Mouse (Mus musculus) hindbrain, postnatal 0 days (tissue): ENCODE data around the gene Zswim3. TPM values are rescaled to one million over a fixed set of nuclear protein-coding genes. Genes with fewer than 3 reads are reported as not detected.

Experiments used
- ATAC-seq: fragments of 200-750 bp; cut with Nextera tagmentation; 2 replicates; pipeline ENCODE4 v1.8.0; 2017; ENCODE audit warnings: mild to moderate bottlenecking, moderate TSS enrichment, moderate library complexity
- DNase-seq: peaks from one replicate; pipeline ENCODE4 v3.0.0-alpha.2; 2015; ENCODE audit warnings: low spot score
- H3K27ac ChIP-seq: fragments of 300-500 bp; sonication (generic); 2 replicates; pipeline ENCODE4 v1.5.1; 2014; ENCODE audit warnings: mild to moderate bottlenecking
- H3K27me3 ChIP-seq: fragments of 300-500 bp; sonication (generic); 2 replicates; pipeline ENCODE4 v1.6.1; 2014; ENCODE audit warnings: low read length, mixed read lengths; ENCODE audit not compliant: insufficient read depth
- H3K36me3 ChIP-seq: fragments of 300-500 bp; sonication (generic); 2 replicates; pipeline ENCODE4 v1.6.1; 2014; ENCODE audit warnings: low read length, mixed read lengths; ENCODE audit not compliant: insufficient read depth
- H3K4me1 ChIP-seq: fragments of 300-500 bp; sonication (generic); 2 replicates; pipeline ENCODE4 v1.6.1; 2014; ENCODE audit warnings: antibody characterized with exemption, low read length, mixed read lengths; ENCODE audit not compliant: insufficient read depth
- H3K4me2 ChIP-seq: fragments of 300-500 bp; sonication (generic); 2 replicates; pipeline ENCODE4 v1.6.1; 2014; ENCODE audit warnings: low read depth, mild to moderate bottlenecking, low read length, moderate library complexity, mixed read lengths
- H3K4me3 ChIP-seq: fragments of 300-500 bp; sonication (generic); 2 replicates; pipeline ENCODE4 v1.5.1; 2014; ENCODE audit warnings: low read length
- H3K9ac ChIP-seq: fragments of 300-500 bp; sonication (generic); replicated peaks from 2 replicates; pipeline ENCODE4 v1.6.1; 2014; ENCODE audit warnings: mild to moderate bottlenecking, low read length, moderate library complexity, mixed read lengths
- H3K9me3 ChIP-seq: fragments of 300-500 bp; sonication (generic); 2 replicates; pipeline ENCODE4 v1.6.1; 2016; ENCODE audit warnings: low read length, mixed read lengths
- CTCF ChIP-seq: IDR thresholded peaks from 2 replicates; pipeline ENCODE4 v1.5.1; 2016; ENCODE audit warnings: antibody characterized with exemption, control low read depth, low read depth
- WGBS: fragments of 180-500 bp; shearing (Covaris S2); extraction: QIAGEN DNeasy Blood & Tissue Kit; methylation state at CpG from one replicate; pipeline ENCODE4 v1.1.7; 2014; 5-methylcytosine and 5-hydroxymethylcytosine counted together
- polyA plus RNA-seq: library from polyadenylated mRNA; unstranded; fragments of >200 nt; fragmentation: Nextera tagmentation; extraction: Ambion mirVana; gene quantifications from 2 replicates; pipeline ENCODE4 v1.2.1, GENCODE M21; 2015
- total RNA-seq: library from RNA; depleted of rRNA; stranded (reverse); fragments of >200 nt; gene quantifications from 2 replicates; pipeline ENCODE4 v1.2.3, GENCODE M21; 2014

The Zswim3 gene
- total and polyA plus RNA-seq, 2 experiments from 2014 or later = 5.2 to 8.3 TPM

DNA sequence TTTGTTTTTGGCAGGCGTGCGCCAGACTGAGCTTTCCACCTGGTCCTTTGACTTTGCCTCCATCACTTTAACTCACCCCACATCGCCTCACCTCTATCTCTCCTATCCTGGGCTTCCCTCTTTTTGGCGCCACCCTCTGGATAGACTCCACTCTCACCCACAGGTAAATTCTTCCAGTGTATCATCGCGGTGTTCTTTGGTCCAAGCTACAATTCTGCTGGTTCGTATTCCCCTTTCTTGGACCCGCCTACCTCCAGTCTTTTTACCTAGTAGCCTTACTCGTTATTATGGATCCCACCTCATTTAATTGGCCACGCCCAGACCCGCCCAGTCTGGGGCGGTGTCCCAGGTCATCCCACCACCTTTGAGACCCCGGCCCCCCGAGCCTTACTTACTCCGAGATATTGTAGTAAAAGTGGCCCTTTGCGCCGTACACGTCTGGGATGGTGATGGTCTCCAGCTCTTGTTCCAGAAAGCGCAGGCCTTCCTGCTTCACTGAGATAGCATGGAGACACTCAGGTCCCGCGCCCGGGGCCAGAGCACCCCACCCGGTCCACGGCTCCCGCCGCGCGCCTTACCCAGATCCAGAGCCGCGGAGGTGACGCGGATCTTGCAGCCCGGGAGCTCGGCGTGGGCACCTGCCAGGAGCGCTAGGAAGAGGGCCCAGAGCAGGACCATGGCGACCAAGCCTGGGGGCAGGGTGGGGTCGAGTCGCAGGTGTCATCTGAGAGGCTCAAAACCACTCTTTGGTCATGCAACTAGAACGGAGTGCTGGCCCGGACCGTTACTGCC is 51.6 kb downstream of the Zswim3 start:
- Histone ChIP-seq H3K4me2 (peak overlapping the region; percentile 97), H3K36me3 (no peaks in the 10 kb centered on the region), H3K4me1 (peaks cover 18% of the 10 kb centered on the region; the same call in 1 of the 2 replicates), H3K9ac (peak overlapping the region; percentile 53; the same call in 1 of the 2 replicates), H3K9me3 (no peaks in the 10 kb centered on the region), H3K4me3 (peak overlapping the region; percentile 50), H3K27me3 (0 out of 2 replicates have a peak, but pooled peaks cover 13% of the 10 kb centered on the region), H3K27ac (peak overlapping the region; percentile 58; the same call in 1 of the 2 replicates)
- under 1% methylated on average over 42 of the region's 42 CpGs for WGBS
- DNase-seq (peak; percentile 34), ATAC-seq (peak; percentile 31)
- peak; percentile 39; the same call in 1 of the 2 replicates for TF ChIP-seq CTCF

DNA sequence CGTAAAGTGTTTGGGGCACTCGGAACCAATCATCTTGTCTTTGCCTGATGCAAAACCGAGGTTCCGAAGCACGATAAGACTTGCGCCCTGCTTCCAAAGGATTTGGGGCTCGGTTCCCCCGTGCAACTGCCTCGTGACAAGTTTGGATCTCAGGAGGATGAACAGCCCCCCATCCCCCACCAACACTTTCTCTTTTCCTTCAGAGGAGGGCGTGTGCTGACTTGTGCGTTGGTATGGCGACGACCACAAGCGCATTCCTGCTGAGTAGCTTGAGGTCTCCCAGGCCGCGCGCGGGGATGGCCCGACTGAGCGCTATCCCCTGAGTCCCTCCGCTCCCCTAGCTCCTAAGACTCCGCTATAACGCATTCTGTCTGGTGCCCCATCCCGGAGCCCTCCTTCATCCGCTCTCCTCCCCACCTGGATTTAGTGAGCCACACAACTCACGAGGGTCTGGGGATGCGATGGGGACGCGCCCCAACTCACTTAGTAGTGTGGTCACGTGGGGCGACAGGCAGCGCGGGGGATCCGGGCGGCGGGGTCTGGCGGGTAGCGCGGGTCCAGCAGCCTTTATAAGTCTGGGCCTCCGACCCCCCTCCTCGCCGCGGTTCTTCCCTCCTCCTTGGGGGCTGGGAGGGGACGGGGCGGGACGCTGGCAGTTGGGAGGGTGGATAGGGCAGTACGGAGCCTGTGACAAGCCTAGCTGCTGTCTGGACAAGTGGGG is 52.4 kb downstream of the Zswim3 start, which contains the start of gene Pltp:
Gene Pltp (minus strand): TSS at position 611 of the 721 bp plus-strand sequence.
- TF ChIP-seq CTCF = peak; percentile 10; the same call in 1 of the 2 replicates
- DNase-seq (peak; percentile 64), ATAC-seq (peak; percentile 86)
- H3K27ac ChIP-seq = peak within 1 kb of the TSS; percentile 58; the same call in 1 of the 2 replicates
- no peaks in the 10 kb centered on the region for H3K9me3 ChIP-seq
- H3K4me3 ChIP-seq = peak within 1 kb of the TSS; percentile 50
- peak within 1 kb of the TSS; percentile 97 for H3K4me2 ChIP-seq
- no peaks in the 10 kb centered on the region for H3K36me3 ChIP-seq
- WGBS = under 1% methylated on average over 47 of the region's 47 CpGs
- H3K27me3 ChIP-seq = 0 out of 2 replicates have a peak, but pooled peaks cover 13% of the 10 kb centered on the region
- peaks cover 22% of the 10 kb centered on the region; the same call in 1 of the 2 replicates for H3K4me1 ChIP-seq
- H3K9ac ChIP-seq = peak within 1 kb of the TSS; percentile 53

- H3K4me1 ChIP-seq = peaks cover 22% of the 10 kb centered on the region; the same call in 1 of the 2 replicates
- H3K4me2 ChIP-seq = peak overlapping the region; percentile 97
- peak overlapping the region; percentile 50 for H3K4me3 ChIP-seq
- no peak for TF ChIP-seq CTCF
- H3K9me3 ChIP-seq = no peaks in the 10 kb centered on the region
- ATAC-seq = no peak
- WGBS = 2% methylated on average over 19 of the region's 19 CpGs
- H3K27ac ChIP-seq = no peak overlapping the region; the same call in 1 of the 2 replicates
- H3K27me3 ChIP-seq = 0 out of 2 replicates have a peak, but pooled peaks cover 13% of the 10 kb centered on the region
- no peaks in the 10 kb centered on the region for H3K36me3 ChIP-seq
- no peak for DNase-seq
- peak overlapping the region; percentile 53 for H3K9ac ChIP-seq
These were observed 53.1 kb downstream of the Zswim3 start for GRCm38 (mm10) chr2:164857842-164858553.

DNA sequence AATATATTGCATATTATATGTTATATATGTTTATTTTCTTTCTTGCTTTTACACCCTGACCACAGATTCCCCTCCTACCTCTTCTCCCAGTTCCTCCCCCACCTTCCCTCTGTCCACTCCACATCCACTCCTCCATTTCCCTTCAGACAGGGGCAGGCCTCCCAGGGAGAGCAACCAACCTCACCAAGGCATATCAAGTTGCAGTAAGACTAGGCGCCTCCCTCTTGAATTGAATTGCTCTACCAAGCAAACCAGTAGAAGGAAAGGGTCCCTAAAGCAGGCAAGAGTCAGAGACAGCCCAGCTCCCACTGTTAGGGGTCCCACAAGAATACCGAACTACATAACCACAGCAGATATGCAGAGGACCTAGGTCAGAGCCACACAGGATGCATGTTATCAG is 54.3 kb downstream of the Zswim3 start:
- TF ChIP-seq CTCF = no peak

DNA sequence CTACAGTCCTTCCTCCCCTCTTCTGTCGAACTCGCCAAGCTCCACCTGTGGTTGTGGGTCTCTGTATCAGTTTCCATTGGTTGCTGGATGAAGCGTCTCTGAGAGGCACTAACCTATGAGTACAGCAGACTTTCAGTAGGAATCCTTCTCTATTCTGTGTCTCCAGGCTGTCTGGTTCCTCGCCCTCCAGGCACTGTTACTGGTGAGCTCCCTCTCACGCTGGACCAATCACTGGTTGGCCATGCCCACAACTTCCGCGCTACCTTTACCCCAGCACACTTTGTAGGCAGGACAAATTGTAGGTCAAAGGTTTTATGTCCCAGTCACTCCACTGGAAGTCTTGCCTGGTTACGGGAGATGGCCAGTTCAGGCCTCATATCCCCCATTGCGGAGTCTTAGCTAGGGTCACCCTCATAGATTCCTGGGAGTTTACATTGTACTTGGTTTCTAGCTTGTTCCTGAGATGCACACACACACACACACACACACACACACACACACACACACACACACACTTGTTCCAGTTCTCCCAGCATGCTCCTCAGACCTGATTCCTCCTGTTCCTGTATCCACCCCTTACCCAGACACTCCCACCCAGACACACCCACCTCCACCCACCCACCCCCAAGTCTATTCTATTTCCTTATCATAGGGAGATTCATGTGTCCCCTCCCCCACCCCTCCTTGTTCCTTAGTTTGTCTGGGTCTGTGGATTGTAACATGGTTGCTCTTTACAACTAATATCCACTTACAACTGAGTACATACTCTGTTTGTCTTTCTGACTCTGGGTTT is 54.9 kb downstream of the Zswim3 start:
- TF ChIP-seq CTCF = no peak
- Histone ChIP-seq H3K9ac (no peak overlapping the region), H3K36me3 (no peaks in the 10 kb centered on the region), H3K27ac (no peak overlapping the region), H3K4me2 (no peak overlapping the region), H3K27me3 (0 out of 2 replicates have a peak, but pooled peaks cover 11% of the 10 kb centered on the region), H3K9me3 (no peaks in the 10 kb centered on the region), H3K4me1 (peaks cover 22% of the 10 kb centered on the region; the same call in 1 of the 2 replicates), H3K4me3 (no peak overlapping the region)
- WGBS = 69% methylated on average over 9 of the region's 9 CpGs
- DNase-seq (no peak), ATAC-seq (no peak)

More for the DNA sequence above, 54.3 kb downstream of the Zswim3 start:
- Histone ChIP-seq H3K4me2 (no peak overlapping the region), H3K27me3 (0 out of 2 replicates have a peak, but pooled peaks cover 13% of the 10 kb centered on the region), H3K36me3 (no peaks in the 10 kb centered on the region), H3K27ac (no peak overlapping the region), H3K4me1 (peaks cover 22% of the 10 kb centered on the region; the same call in 1 of the 2 replicates), H3K4me3 (no peak overlapping the region), H3K9ac (no peak overlapping the region), H3K9me3 (no peaks in the 10 kb centered on the region)
- 71% methylated on average over 2 of the region's 2 CpGs for WGBS
- no peak for ATAC-seq
- DNase-seq = no peak
